Mouse (Mus musculus): ENCODE data around the gene Wdr70.

Gene Wdr70

DNA sequence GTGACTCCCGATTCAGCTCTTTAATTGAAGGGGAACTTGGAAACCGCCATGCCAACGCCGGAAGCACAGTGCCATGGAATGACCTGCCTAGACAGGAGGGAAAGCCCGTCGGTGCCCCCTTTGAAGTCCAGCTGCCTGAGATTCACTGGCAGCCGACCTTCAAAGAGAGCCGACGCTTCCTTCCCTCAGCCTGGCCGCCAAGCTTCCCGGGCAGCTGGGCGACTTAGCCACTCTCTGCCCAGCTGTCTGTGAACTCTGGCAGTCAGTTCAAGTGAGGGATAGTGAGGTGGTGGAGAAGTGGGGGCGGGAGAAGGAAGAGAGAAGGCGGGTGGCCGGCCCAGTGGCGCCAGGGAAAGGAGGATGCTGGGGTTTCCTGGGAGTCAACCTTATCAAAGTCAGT is 164.9 kb downstream of the Wdr70 start:
- DNase-seq (ENCODE audit: low read depth, low spot score) = peak; percentile 68

DNA sequence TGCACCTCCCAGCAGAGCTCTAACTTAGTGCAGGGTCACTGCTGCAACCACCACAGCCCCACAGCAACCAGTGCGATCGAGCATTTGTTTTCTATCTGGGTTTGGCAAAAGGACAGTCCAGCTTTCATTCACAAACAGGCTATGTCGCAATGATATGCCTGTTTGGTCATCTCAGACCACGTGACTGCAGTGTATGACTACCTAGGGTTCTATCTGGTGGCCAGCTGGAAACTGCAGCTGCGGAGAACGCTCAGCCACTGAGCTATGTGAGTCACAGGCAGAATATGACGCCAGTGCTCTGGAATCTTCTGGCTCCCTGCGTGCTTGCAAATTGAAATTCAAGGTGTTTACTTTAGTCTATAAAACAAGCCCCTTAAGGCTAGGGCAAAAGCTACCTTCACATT is 167.4 kb downstream of the Wdr70 start:
- peak; percentile 96 for DNase-seq (ENCODE audit: low read depth, low spot score)

DNA sequence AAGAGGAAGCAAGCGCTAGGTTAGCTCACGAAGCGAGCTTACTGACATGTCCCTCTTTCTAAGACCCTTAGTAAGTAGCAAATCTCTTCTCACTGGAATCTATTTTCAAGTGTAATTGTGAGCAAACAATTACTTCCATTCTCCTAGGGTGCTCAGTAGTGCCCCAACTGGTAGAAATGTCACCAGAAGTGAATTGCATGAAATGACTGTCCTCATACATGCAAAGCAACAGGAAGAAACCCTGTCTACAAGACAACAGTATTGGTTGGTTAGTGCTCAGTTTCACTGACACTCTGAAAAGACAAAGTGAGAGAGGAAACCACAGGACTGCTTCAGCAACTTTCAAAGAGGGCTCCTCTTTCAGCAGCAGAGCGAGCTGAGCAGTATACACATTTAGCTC is 173.6 kb downstream of the Wdr70 start:
- no peak for DNase-seq (ENCODE audit: low read depth, low spot score)

DNA sequence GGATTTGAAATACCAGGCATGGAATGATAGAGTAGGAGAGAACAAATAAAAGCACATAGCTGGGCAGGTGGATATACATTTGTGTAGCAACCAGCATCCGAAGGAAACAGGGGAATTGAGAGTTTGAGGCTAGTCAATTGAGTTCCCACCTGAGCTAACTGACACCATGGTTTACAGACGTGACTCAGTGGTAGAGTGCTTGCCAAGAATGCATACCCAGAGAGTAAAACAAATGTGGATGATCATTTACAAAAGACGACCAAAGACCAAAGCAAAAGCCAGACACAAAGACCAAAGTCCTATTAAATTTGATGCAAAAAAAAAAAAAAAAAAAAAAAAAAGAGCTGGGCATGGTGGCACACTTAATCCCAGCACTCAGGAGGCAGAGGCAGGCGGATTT is 175.7 kb downstream of the Wdr70 start:
- no peak for DNase-seq (ENCODE audit: low read depth, low spot score)

DNA sequence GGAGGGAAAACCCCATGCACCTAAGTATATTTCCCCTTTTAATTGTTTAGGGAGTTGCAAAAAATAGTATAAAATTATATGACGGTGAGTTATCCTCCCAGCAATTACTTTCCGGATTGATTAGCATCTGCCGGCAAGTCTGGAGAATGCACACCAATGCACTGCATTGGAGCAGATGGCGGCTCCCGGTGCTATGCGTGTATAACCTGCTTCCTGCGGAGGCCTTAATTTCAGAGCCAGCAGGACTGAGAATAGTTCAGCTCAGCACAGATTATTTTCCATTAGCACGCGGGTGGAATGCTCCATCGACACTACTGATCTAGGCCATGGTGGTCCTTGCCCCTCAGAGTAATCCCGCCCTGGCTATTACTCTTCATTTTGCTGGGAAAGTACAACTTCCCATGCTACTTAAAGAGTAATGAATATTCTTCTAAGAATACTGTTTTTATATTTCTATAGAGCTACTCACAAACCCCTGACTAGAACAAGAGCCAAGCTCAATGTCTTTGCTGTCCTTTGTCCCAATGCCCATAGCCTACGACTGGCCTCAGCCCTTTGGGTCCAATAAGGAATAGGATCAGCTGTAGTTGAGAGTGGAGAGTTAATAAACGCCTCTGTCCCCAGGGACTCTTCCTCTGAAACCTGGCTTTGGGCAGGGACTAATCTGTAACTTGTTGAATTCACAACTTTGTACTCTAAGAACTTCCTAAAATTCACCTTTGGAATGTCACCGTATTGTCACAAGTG is 176.5 kb downstream of the Wdr70 start:
- DNase-seq (ENCODE audit: low read depth, low spot score) = no peak

DNA sequence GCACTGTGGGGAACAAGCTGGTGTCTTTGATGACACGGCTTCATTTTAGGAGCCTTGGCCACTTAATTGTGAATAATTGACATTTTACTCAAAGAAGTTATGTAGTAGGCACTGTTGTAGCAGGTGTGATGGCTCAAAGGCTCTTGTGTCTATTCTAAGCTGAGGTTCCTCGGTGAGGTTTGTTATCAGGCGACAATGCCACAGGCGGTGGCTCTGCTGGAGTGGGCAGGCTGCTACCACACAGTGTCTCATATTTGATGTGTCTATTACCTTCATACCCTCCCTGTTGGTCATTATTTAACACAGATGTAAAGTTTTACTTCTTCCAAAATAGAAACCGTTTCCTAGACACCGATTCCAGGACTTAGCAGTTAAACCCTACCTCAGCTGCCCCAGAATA is 177.9 kb downstream of the Wdr70 start:
- no peak for DNase-seq (ENCODE audit: low read depth, low spot score)

DNA sequence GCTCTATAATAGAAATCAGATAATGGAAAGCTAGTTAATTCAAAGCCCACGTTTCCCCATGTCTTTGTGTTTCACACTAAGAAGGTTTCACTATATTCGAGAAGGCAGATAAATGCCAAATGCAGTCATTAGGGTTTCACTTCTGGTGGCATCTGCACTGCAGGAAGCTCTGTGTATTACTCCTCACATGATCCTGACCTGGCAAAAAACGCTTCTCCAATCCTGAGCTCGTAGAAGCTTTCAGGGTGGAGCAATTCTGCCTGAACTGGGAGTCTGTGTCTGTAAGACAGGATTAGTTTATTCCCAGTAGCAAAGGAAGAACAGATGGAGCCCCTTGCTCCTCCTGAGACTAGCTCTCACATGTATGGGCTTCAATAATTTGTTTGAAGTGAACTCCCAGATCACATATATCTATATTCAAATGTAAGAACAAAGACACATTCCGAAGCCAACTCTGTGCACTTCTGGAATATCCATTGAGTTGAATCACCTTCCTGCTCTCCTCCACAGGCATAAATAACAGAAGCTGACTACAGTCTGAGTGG is 192.4 kb downstream of the Wdr70 start:
- DNase-seq (ENCODE audit: low read depth, low spot score) = no peak

DNA sequence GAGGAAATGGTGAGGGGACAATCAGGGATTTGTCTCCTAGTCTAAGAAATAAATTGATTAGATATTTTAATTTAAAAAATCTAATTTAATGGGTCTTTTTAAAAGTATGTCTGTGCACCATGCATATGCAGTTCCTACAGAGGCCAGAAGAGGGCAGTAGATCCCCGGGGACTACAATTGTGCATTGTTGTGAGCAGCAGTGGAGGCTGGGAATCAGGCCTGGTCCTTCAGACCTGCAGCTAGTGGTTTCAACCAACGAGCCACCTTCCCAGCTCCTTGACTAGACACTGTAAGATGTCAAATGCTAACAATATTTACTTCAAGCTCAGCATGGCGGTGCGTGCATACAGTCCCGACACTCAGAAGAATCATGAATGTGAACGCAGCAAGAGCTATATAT is 199.7 kb downstream of the Wdr70 start:
- no peak for DNase-seq (ENCODE audit: low read depth, low spot score)

DNA sequence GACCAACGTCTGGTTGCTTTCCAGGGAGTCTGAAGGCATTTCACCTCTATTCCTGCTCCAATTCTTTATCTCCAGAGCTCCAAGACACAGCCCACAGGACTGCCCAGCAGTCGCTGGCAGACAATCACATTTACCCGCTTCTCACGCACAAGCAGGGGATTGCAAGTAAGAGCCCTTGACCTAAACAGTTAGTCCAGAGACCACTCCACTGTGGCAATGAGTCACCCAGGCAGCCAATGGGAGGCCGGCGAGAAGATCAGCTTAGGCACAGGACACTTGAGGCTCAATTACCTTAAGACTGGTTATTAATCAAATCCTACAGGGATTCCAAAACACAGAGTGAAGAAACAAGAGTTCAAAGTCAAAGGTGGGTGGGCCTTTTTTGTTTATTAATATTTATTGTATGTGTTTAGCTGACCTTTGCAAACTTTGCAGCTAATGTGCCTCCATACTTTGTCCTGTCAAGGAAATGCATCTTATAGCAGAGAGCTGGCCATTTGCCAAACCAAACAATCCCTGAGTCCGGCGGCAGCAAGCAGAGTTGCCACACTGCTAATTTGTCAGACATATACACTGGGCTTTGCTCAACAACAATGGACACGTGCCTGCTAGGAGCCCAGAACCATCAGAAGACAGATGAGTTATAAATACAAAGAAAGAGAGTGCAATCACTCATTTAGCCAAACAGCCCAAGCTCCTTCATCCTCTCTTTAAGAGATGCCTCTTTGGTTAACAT is 207.3 kb downstream of the Wdr70 start:
- no peak for DNase-seq (ENCODE audit: low read depth, low spot score)

DNA sequence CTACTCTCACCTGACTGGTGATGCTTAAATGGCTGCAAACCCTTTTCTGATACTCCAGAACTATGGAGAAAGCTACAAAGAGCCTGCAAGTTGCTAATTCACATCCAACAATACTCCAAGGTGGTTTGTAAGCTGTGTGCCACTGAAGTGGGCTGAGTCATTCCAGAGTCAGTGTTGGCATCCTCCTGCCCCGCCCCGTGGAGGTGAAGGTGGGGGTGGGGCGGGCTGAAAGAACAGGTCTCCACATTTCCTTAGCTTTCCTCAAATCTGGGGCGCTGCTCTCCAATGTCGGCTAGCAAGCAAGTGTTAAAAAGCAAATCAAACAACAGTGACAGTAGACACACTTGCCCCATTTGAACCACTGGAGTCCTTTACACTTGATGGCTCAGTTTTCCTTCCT is 208.7 kb downstream of the Wdr70 start:
- no peak for DNase-seq (ENCODE audit: low read depth, low spot score)

DNA sequence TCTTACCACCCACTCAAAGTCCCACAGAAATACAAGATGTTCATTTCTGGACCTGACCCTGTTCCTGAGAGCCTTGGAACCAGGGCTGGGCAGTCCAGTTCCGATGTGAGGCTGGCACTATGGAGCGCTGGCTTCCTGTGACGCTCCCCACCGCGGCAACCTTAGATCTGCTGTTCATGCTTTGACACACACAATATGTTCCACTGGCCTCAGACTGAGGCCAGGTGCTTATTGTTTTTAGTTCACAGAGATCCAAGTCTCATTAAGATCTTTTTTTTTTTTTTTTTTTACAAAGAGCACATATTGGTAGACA is 209.7 kb downstream of the Wdr70 start:
- DNase-seq (ENCODE audit: low read depth, low spot score) = no peak

DNA sequence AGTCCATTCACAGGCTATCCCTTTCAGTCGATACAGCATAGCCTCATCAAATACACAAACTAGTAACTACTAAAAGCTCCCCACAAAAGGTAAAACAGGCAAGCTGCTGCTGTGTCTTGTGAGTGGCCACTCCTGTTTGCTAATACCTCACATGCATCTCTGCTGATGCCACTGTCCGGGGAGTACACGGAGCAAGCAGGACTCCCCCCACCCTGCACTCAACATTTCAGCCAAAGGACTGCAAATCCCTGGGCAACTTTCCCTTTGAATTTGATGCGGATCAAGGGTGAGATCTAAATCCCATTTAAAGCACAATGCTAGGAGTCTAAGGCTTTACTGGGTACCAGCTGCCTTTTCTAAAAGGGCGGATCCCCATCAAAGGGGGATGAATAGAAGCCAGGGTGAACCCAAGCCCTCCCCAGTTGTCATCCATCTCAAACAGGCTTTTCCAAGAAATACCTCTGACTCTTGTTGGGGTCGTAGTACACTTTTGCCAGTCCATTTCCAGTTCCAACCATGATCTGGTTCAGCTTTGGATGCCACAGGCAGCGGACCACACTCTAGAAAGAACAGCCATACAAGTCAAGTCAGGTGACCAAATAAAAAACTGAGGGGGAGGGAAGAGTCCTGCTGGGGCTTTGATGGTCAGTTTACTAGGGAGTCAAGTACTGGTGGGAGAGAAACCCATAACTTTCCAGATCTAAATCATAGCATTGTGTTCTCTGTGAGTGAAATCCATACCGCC is 210.2 kb downstream of the Wdr70 start:
- no peak for DNase-seq (ENCODE audit: low read depth, low spot score)

DNA sequence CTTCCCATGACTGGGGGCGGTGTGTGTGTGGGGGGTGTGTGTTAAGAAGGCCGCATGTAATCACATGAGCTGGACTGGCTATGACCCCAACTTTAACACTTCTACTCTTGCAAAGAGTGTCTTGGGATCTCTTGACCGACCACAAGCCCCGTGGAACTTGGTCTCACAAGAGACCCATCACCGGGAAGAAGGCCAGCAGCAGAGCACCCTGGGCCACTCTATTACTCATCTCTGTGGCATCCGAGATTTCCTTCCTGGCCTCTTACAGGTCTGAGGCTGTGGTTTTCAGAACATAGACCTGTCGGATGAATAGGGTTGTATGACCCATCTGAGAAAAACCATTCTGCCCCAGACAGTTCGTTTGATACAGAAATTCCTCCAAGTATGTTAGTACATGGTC is 212.4 kb downstream of the Wdr70 start:
- no peak for DNase-seq (ENCODE audit: low read depth, low spot score)

DNA sequence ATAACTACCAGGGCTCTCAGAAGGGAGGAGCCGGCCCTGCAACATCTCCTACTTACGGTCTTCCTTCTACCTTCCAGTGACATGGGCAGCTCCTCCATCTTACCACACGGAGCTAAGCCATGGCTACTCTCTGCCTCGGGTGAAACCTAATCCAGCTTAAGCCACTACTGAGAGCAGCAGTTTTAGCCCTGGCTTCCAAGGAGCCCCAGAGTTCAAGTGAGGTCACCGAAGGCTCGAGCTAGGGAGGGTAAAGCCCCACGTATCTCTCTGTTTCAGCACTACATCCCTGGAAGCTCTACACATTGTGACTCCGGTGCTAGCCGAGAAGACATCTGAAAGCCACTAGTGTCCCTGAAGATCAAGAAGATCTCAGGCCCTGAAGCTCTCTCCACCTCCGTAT is 213.9 kb downstream of the Wdr70 start:
- peak; percentile 81 for DNase-seq (ENCODE audit: low read depth, low spot score)

DNA sequence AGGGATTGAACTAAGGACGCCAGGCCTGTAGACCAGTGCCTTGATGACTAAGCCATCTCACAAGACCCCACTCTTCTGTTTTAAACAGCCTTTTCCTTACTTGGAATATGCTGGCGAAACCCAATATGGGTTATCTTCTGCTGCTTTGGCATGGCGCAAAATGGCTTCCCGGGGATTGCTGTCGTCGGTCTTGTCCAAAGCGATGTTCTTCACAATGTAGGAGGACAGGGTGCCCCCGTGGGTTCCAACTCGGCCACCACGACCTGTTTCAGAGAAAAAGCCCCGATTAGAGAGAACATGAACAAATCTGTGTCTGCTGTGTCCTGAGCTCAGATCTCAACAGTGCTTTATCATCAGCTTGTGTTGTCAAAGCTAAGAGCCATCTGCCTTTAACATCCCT is 214.8 kb downstream of the Wdr70 start:
- no peak for DNase-seq (ENCODE audit: low read depth, low spot score)

DNA sequence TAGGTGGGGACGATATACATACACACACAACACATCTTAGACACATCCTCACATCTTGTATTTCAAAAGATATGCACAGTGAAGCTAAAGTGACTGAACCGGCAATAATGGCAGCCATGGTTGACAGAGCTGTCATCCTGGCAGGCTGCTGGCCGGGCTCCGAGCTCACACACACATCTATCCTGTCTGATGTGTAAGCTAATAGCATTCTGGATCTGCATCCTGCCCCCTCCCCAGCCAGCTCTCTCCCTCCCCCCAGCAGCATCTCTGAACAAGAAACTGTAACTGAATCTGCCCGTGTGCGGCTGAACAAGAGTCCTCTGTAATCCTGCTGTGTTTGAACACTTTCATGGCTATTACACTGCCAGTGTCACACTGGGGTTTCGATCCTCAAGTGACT is 219.1 kb downstream of the Wdr70 start:
- peak; percentile 26 for DNase-seq (ENCODE audit: low read depth, low spot score)

DNA sequence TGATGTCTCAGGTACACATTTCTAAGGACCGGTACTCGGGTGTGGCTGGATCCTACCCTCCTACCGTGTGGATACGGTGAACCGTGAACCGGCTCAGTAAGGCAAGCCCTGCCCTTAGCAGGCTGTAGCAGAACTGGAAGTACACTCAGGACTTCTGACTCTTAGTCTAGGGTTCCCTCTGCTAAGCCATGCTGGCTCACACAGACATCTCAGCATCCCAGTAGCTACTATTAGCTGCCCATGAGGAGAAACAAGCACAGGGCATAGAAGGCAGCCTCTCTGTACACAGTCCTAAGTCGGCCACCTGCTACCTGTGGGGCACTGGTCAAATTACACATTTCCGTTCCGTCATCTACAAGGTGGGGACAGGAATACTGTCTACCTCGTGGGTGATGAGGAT is 220.1 kb downstream of the Wdr70 start:
- DNase-seq (ENCODE audit: low read depth, low spot score) = peak; percentile 81

DNA sequence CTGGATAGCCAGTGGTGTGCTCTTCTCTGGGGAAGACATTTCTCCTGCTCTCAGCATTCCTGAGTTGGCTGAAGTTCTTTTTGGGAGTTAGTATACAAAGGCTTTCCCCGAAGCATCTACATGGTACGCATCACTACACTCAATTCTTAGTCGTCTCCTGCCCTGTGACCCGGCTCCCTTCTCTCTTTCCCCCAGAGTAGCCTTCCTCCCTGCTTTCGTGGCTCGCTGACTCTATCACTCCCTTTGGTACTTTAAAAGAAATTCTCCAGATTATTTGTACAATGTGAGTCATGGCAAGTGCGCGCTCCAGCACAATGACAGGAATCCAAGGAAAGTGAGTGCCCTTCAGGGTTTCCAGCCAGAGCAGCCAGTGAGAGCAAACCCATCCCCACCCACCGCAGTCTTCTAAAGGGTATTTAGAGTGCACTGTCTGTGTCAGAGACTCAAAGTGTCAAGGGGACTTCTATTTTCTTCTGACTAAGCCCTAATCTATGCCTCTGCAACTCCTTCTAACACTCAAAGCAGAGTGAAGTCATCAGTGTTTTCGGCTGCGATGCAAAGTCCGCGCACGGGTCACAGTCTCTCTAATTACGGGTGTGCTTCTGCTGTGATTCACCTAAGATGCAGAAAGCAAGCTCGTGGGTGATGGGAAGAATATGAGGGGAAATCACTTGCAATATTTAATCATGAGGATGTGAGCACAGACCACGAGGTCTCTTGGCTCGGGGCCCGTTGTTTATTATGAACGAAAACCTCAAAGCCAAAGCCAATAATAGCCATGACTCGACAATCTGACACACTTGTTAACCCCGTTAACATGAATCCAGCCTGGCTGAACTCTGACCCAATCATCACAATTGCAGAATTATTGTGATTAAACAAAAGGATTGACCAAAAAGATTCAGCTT is 221.2 kb downstream of the Wdr70 start:
- DNase-seq (ENCODE audit: low read depth, low spot score) = no peak

DNA sequence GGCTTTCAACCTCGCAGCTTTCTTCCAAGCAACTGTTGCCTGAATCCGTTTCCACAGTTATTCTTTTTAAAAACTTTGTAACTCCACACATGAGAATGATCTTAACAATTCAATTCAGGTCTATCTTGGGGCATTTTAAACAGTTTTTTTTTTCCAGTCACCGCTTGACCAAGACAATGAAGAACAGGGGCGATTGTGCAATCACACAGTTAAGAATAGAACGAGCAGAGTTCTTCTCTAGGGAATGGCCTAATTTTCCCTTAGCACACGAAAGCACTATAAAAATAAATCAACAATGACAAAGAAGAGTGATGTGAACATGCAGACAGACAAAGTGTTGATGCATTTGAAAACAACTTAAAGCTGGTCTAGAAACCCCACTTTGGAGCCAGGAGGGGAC is 223.1 kb downstream of the Wdr70 start:
- DNase-seq (ENCODE audit: low read depth, low spot score) = no peak

DNA sequence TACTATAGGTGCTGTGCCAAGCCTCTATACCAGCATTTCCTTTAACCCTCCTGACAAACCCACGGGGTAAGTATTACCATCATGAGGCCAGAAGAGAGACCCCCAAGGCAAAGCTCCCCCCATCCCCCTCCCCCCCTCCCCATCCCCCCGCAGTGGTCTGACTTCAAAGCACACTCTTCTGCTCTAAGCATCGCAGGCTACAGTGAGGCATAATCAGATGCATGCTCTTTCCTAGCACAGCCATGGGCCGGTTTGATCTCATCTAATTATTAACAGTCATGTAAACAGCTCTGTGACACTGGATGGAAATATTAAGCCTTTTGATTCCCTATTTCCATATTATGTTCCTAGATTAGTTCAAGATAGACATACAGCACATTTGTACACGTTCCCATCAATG is 226.5 kb downstream of the Wdr70 start:
- DNase-seq (ENCODE audit: low read depth, low spot score) = no peak

DNA sequence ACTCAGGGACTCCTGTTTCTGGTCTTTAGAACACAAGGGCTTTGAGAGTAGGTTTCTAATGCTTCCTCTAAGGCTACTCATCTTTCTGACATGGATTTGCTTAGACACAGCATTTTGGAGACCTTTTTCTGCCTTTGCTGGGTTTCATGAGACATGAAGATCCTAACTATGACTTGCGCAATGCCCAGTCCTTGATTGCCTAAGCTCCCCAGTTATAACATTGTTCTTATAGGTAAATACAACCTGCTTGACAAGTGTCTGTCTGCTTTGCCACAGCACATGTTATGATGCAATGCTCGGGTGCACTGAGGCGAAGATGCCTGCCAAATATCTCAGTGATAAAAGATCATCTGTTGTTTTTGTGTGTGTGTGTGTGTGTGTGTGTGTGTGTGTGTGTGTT is 233.7 kb downstream of the Wdr70 start:
- no peak for DNase-seq (ENCODE audit: low read depth, low spot score)

DNA sequence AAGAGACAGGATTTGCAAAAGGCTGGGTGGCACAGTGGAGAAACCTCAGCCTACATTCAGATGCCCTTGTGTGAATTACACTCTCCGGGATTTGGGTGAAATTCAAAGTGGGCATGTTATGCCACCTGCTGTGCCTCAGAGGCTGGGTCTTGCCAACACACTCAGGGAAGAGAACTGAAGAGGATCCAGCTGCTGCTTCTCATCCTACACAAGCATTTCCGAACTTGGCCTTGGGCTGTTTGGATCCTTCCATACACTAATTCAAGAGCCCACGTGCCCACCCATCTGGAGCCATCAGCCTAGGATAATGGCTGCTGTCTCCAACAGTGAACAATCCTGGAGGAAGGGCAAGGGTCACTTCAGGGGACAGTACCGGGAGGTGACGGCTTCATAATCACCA is 235.7 kb downstream of the Wdr70 start:
- no peak for DNase-seq (ENCODE audit: low read depth, low spot score)

Measured in skeletal muscle tissue, adult 2 months (tissue).